Mouse (Mus musculus): ENCODE data around the gene Marveld1.

Gene Marveld1

DNA sequence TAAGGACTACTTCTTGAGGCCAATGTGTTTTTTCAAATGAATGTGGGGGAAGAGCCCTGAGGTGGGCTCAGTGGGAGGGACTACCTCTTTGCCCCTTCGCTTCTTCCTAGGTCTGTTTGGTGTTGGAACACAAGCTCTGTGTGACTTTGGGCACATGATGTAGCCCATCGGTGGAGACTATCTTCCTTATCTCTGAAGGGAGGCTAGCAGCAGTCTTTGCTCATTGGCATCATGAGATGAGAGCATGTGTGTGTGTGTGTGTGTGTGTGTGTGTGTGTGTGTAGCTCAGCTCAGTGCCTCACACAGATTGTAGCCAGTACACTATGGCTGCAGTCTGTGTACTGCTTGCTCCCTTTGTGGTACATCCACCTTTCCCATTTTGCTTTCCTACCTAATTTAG lies 30.3 kb downstream of the Marveld1 start:
- no peak for DNase-seq

DNA sequence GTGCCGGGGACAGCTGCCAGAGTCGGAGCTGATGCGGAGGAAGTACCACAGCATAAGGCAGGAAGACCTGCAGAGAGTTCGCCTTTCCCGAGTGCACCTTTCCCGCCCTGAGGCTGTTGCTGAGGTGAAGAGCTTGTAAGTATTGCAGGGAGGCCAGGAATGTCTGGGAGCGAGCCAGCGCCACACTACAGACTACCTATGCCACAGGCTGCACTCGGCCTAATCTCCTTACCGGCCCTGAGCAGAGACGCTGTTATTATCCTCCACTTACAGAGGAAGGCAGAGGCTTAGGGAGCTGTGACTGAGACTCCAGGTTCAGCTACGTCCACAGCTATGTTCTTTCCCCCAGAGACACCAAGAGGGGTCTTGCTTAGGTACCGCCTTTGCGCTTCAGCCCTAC lies 32.2 kb downstream of the Marveld1 start:
- DNase-seq: no peak

DNA sequence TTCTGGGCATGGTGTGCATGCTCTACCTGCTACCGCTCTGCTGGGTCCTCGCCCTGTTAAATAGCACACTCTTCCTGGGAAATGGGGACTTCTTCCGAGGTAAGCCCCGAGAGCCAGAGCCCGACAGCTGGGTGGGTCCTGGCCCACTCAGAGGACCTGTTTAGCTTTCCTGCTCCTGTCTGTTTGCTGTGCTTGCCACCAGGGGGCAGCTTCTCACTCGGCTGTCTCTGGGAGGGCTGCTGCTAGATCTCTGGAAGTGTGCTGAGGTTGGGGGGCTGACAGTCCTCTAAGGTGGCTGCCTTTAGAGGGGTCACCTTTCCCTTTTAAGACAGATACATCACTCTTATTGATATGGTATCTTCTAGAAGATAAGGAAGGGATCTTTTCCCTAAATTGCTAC lies 35.5 kb downstream of the Marveld1 start:
- no peak for DNase-seq

DNA sequence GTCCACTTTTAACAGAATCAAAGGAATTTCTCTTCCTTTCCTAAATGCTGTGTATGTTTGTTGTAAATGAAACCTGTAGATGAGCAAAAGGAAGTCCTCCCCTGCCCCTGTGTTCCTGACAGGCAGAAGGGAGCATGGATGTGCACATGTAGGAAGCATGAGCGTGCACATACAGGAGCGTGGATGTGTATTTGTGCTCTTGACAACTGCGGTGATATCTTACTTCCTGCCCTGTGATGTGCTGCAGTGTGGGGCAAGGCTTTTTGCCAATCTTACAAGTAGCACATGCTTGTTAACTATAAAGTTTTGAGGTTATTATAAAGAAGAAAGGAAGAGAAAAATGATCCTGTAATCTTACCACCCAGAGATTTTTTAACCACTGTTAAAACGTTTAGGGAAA lies 42.5 kb downstream of the Marveld1 start:
- DNase-seq: no peak

DNA sequence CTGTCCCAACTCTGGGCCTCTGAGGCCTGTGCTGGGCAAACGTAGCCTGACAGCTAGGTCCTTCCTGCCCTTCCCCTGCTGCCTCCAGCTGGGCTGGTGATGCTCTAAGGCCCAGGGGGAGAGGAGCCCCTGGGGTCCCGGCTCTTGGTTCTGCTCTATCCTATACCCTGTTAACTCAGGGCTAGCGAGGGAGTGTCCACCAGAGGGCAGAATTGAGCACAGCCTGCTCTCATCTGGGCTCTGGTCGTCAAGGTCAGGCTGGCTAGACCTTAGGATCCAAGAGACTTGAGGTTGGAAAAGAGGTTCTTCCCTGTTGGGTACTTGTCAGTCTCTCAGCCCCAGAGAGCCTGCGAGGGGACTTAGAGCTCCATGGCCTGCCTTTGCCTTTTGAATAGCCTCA lies 43.3 kb downstream of the Marveld1 start:
- peak; percentile 36 to 47 for DNase-seq

DNA sequence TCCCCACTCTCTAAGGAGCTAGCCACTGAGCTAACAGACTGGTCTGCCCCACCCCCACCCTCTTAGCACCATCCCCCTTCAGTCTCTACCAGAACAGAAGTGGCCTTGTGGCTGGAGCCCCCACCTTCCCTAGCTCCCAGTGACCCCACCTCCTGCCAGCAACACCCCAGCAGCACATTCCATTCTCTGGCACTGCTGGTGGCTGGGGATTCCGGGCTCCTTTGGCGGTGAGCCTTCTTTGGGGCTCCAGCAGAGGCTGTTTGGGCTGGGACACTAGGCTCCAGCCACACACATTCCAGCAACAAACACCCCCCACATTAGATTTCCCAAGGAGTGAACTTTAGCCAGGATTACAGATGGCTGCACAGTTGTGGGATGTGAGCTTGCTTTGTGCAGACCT lies 46.1 kb downstream of the Marveld1 start:
- no peak for DNase-seq

DNA sequence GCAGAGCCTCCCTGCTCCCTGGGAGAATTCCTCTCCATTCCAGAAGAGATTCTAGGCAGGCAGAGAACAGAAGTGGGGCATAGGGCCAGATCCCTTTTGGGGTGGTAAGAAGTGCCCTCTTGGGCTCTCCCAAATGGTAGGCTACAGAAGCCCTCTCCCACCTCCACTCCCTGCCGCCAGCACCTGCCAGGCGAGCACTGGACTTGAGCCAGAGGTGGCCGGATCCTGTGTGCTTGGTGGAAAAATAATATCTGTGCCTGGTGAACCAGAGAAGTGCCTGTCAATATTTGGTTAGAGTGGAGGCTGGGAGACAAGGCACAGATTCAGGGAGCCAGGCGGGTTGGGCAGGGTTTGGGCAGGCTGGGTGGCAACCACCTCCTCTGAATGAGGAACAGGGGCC lies 49.2 kb downstream of the Marveld1 start:
- DNase-seq: no peak

DNA sequence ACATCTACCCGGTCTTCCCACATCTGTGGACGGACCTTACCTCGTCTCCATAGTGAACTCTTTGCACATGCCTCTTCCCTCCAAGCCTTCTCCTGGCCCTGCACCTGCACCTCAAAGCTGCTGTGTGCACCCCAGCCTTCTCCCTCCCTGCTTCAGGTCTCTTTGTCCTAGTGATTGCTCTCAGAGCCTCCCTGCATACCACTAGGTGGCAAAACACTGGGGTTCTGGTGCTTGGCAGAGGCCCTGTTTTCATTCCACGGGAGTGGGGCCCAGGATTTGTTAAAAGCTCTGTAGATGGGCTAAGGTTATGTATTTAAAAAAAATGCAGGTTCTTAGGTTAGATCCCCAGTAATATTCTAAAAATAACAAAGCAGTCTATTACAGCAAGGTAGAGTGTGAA lies 49.9 kb downstream of the Marveld1 start:
- no peak for DNase-seq

DNA sequence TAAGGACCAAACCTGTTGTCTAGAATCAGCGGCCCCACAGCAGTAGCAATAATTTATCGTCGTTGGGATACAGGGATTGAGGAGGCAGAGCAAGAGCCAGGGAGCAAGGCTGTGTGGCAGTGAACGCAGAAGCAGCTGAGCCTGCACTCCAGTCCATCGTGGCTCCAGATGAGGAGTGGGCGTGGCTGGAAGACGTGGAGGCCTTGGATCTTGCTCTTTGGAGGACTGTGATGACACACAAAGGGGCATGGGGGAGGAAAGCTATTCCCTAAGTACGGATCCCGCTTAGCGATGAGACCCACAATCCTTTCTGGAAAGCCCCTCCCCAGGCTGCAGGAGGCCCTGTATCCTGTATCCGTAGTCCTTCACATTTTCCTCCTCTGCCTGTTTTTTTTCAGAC lies 50.8 kb downstream of the Marveld1 start:
- DNase-seq: no peak

Data from thymus, postnatal 36 days (tissue).